Mouse (Mus musculus): ENCODE measurements around the gene Il20ra. TPM values are rescaled to one million over a fixed set of nuclear protein-coding genes. Genes with fewer than 3 reads are reported as not detected.

The Il20ra gene
- total and polyA plus RNA-seq, 3 experiments: not detected

- Histone ChIP-seq H3K4me3 (replicated peaks in 1 of 3; ENCODE audit: low read depth in 2 of 3, low read length in 2 of 3, poor library complexity in 1 of 3) (no peak overlapping the region), H3K4me2 (ENCODE audit: insufficient read depth, low read depth, poor library complexity, severe bottlenecking) (no peak overlapping the region), H3K9me3 (replicated peaks; ENCODE audit: low read length) (no peaks in the 10 kb centered on the region), H3K27me3 (replicated peaks) (no peaks in the 10 kb centered on the region), H3K27ac (ENCODE audit: insufficient read depth, low read depth) (no peak overlapping the region), H3K79me2 (replicated peaks; ENCODE audit: control insufficient read depth, extremely low read depth, insufficient read depth, poor library complexity, severe bottlenecking) (no peaks in the 10 kb centered on the region), H3K36me3 (replicated peaks in 1 of 2; ENCODE audit: control insufficient read depth in 1 of 2, insufficient read depth in 1 of 2, low read length in 1 of 2) (no peaks in the 10 kb centered on the region), H3K9ac (ENCODE audit: insufficient read depth, low read depth) (no peak overlapping the region), H3K4me1 (ENCODE audit: control insufficient read depth in 1 of 2, insufficient read depth in 2 of 2) (0 out of 4 replicates have a peak, but pooled peaks cover 0 to 3% of the 10 kb centered on the region in 2 experiments)
- in situ Hi-C loops (cut with MboI; ENCODE audit: low pct_ligation_motif_present, low pct_unique_long_range_greater_than_20kb, low sequenced_read_pairs) (no loop called here), dilution Hi-C loops (cut with MboI; ENCODE audit: extremely low pct_ligation_motif_present, extremely low pct_unique_long_range_greater_than_20kb, low sequenced_read_pairs) (no loop called here)
- TF ChIP-seq MXI1 (IDR thresholded peaks at IDR 0.05; ENCODE audit: low read depth, low read length) (no peak), ZKSCAN1 (IDR thresholded peaks at IDR 0.05; ENCODE audit: borderline replicate concordance, low read depth, low read length) (no peak), USF2 (conservative IDR thresholded peaks at IDR 0.05; ENCODE audit: low read depth, low read length) (no peak), POLR2AphosphoS2 (IDR thresholded peaks at IDR 0.05; ENCODE audit: low read depth, low read length) (no peak), ZNF384 (IDR thresholded peaks at IDR 0.05; ENCODE audit: low read depth, low read length) (no peak)
- DNase-seq (ENCODE audit: extremely low read depth): no peak
These were observed 7.9 kb upstream of the Il20ra start for GRCm38 (mm10) chr10:19704445-19704844.

GRCm38 (mm10) chr10:19707768-19708167 lies 4.6 kb upstream of the Il20ra start:
- no peaks in the 10 kb centered on the region for H3K36me3 ChIP-seq (replicated peaks in 1 of 2; ENCODE audit: control insufficient read depth in 1 of 2, insufficient read depth in 1 of 2, low read length in 1 of 2)
- H3K4me3 ChIP-seq (replicated peaks in 1 of 3; ENCODE audit: low read depth in 2 of 3, low read length in 2 of 3, poor library complexity in 1 of 3): no peak overlapping the region
- no peak overlapping the region for H3K27ac ChIP-seq (ENCODE audit: insufficient read depth, low read depth)
- 0 out of 4 replicates have a peak, but pooled peaks cover 0 to 3% of the 10 kb centered on the region in 2 experiments for H3K4me1 ChIP-seq (ENCODE audit: control insufficient read depth in 1 of 2, insufficient read depth in 2 of 2)
- H3K27me3 ChIP-seq (replicated peaks): no peaks in the 10 kb centered on the region
- H3K9ac ChIP-seq (ENCODE audit: insufficient read depth, low read depth): no peak overlapping the region
- H3K79me2 ChIP-seq (replicated peaks; ENCODE audit: control insufficient read depth, extremely low read depth, insufficient read depth, poor library complexity, severe bottlenecking): no peaks in the 10 kb centered on the region
- dilution Hi-C loops (cut with MboI; ENCODE audit: extremely low pct_ligation_motif_present, extremely low pct_unique_long_range_greater_than_20kb, low sequenced_read_pairs) (no loop called here), in situ Hi-C loops (cut with MboI; ENCODE audit: low pct_ligation_motif_present, low pct_unique_long_range_greater_than_20kb, low sequenced_read_pairs) (no loop called here)
- TF ChIP-seq ELF1 (IDR thresholded peaks at IDR 0.05; ENCODE audit: low read depth, low read length) (no peak), USF2 (conservative IDR thresholded peaks at IDR 0.05; ENCODE audit: low read depth, low read length) (no peak), EP300 (IDR thresholded peaks at IDR 0.05; ENCODE audit: low read length) (no peak), MXI1 (IDR thresholded peaks at IDR 0.05; ENCODE audit: low read depth, low read length) (no peak), MYC (IDR thresholded peaks at IDR 0.05; ENCODE audit: low read depth, low read length) (no peak), POLR2AphosphoS2 (IDR thresholded peaks at IDR 0.05; ENCODE audit: low read depth, low read length) (no peak), ETS1 (conservative IDR thresholded peaks at IDR 0.05; ENCODE audit: low read depth, low read length) (no peak), BHLHE40 (IDR thresholded peaks at IDR 0.05; ENCODE audit: low read depth, low read length) (no peak), NELFE (IDR thresholded peaks at IDR 0.05; ENCODE audit: low read depth, low read length) (no peak), SIN3A (IDR thresholded peaks at IDR 0.05; ENCODE audit: low read length) (no peak), NRF1 (IDR thresholded peaks at IDR 0.05; ENCODE audit: low read depth, low read length) (no peak), MAX (IDR thresholded peaks at IDR 0.05; ENCODE audit: low read length) (no peak), USF1 (IDR thresholded peaks at IDR 0.05; ENCODE audit: low read depth, low read length) (no peak)
- no peaks in the 10 kb centered on the region for H3K9me3 ChIP-seq (replicated peaks; ENCODE audit: low read length)
- DNase-seq (ENCODE audit: extremely low read depth): no peak
- H3K4me2 ChIP-seq (ENCODE audit: insufficient read depth, low read depth, poor library complexity, severe bottlenecking): no peak overlapping the region

Measured in CH12.LX (cell line).